Mouse (Mus musculus) retina, postnatal 1 day (tissue): ENCODE measurements around the gene Cldn7.
"Not testable (repeated sequence)": the region's sequence is repeated elsewhere in the genome, so short reads cannot be mapped to it uniquely, and the experiment has no call there.

ENCODE experiments used
- DNase-seq: peaks from one replicate; pipeline ENCODE4 v3.0.0-alpha.2; 2012

Cldn7 gene

GRCm38 (mm10) chr11:69934169-69934568 lies 30.4 kb upstream of the Cldn7 start:
- peak; percentile 92 for DNase-seq

GRCm38 (mm10) chr11:69934681-69935080 lies 29.9 kb upstream of the Cldn7 start:
- no peak for DNase-seq

GRCm38 (mm10) chr11:69935137-69935879 lies 29.3 kb upstream of the Cldn7 start, which contains the start of gene Ybx2:
Ybx2 (plus strand) TSS chr11:69935796.
- DNase-seq: peak; percentile 93

GRCm38 (mm10) chr11:69936156-69936555 lies 28.4 kb upstream of the Cldn7 start:
- no peak for DNase-seq

GRCm38 (mm10) chr11:69936714-69937347 lies 27.7 kb upstream of the Cldn7 start:
- DNase-seq: no peak

GRCm38 (mm10) chr11:69937385-69937784 lies 27.2 kb upstream of the Cldn7 start:
- DNase-seq: no peak

- no peak for DNase-seq
Observed at GRCm38 (mm10) chr11:69937834-69938233, 26.7 kb upstream of the Cldn7 start.

GRCm38 (mm10) chr11:69938401-69938979 lies 26.1 kb upstream of the Cldn7 start:
- DNase-seq: no peak

- DNase-seq: no peak
Observed at GRCm38 (mm10) chr11:69939181-69939580, 25.4 kb upstream of the Cldn7 start.

GRCm38 (mm10) chr11:69939731-69940130 lies 24.8 kb upstream of the Cldn7 start:
- no peak for DNase-seq

- DNase-seq: no peak
Observed at GRCm38 (mm10) chr11:69940962-69941361, 23.6 kb upstream of the Cldn7 start.

GRCm38 (mm10) chr11:69945216-69945615 lies 19.4 kb upstream of the Cldn7 start:
- no peak for DNase-seq

GRCm38 (mm10) chr11:69945997-69946891 lies 18.3 kb upstream of the Cldn7 start:
- DNase-seq: no peak

GRCm38 (mm10) chr11:69947337-69948065 lies 17.1 kb upstream of the Cldn7 start:
- no peak for DNase-seq

GRCm38 (mm10) chr11:69948066-69948762 lies 16.4 kb upstream of the Cldn7 start, which contains the start of gene Slc2a4:
Slc2a4 (minus strand) TSS chr11:69948188.
- DNase-seq: peak; percentile 96

- DNase-seq: peak; percentile 93
Observed at GRCm38 (mm10) chr11:69948763-69949150, 15.8 kb upstream of the Cldn7 start.

- DNase-seq: peak; percentile 38
Observed at GRCm38 (mm10) chr11:69950807-69951459, 13.6 kb upstream of the Cldn7 start.

- DNase-seq: peak; percentile 4
Observed at GRCm38 (mm10) chr11:69952274-69952673, 12.3 kb upstream of the Cldn7 start.

- no peak for DNase-seq
Observed at GRCm38 (mm10) chr11:69953267-69953915, 11.2 kb upstream of the Cldn7 start.

GRCm38 (mm10) chr11:69955618-69956017 lies 9.0 kb upstream of the Cldn7 start:
- DNase-seq: not testable (repeated sequence)
